Mouse (Mus musculus) hindlimb bud, embryonic 11.5 days (tissue): Measurements from ENCODE around the gene Dennd6a.
"Not testable (repeated sequence)": the region's sequence is repeated elsewhere in the genome, so short reads cannot be mapped to it uniquely, and the experiment has no call there.

Source experiments
- DNase-seq: peaks from one replicate; pipeline ENCODE4 v3.0.0-alpha.2; 2012; ENCODE audit warnings: low read depth, low spot score; ENCODE audit errors: extremely low spot score

Dennd6a gene

DNA sequence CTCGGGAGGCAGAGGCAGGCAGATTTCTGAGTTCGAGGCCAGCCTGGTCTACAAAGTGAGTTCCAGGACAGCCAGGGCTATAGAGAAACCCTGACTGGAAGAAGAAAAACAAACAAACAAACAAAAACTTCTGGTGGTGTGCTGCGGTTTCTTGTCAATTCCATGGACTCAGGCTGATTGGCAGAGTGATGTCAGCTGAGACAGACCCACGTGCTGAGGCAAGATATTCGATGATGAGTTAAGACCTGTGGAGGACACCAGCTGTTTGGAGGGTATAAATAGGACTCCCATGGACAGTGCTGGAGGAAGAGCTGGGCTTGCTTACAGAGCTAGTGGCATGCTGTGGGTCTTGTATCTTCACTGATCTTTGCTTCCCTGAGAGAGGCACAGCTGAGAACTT, at the start of gene Dennd6a:
Gene Dennd6a (plus strand): TSS at position 301 of the 400 bp plus-strand sequence.
- DNase-seq: not testable (repeated sequence)

DNA sequence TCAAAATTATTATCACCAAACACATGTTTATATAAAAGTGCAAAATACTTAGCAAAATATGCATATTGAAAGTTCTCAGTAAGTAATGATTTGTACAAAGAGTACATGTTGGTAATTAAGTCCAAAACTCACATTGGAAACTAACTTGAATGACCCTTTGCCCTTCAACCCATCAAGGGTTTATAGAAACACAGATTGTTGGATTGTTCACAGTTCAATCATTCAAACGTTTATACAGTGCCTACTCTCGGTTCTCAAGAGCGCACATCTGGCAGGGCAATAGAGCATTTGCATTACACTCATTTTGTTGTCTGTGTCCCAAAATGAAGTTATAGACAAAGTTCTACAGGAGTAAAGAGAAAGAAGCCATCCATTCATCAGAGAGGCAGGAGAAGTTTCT, 47.7 kb upstream of the Dennd6a start:
- DNase-seq: no peak

- DNase-seq: no peak
Measured at GRCm38 (mm10) chr14:26528296-26528695, 45.4 kb upstream of the Dennd6a start.

- DNase-seq: no peak
Measured at GRCm38 (mm10) chr14:26530350-26530749, 43.3 kb upstream of the Dennd6a start.

GRCm38 (mm10) chr14:26531410-26532313, 42.0 kb upstream of the Dennd6a start:
- DNase-seq: no peak

DNA sequence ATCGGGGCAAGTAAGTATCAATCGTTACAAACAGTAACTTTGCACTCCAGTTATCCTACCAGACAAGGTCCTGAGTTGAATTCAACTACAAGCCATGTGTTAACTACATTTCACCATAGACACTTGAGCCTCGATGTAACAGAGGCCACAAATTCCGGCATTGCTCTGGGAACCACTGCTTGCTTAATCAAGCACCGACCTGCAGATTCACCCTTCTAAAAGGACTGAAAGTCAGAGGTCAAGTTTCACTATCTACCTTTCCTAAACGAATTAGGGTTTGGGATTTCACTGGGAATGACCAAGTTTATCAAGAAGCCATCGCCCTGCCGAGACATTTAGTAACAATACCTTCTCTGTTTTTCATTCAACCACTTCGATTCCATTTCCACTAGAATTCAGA, 40.9 kb upstream of the Dennd6a start:
- no peak for DNase-seq

DNA sequence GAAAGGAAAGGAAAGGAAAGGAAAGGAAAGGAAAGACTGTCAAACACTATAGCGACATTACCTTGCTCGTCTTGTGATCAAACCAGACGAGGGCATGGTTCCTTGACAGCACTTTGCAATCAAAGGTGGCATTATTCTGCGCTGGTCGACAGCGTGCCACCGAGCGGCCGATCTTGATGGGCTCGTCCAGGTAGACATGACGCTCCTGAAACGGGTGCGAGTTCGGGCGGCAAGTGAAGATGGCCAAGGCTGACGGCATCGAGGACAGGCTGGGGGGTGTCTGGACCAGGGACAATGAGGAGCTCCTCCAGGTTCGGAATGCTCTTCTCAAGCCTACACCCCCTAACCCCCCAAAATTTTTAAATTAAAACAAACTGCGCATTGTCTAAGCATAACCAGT, 40.4 kb upstream of the Dennd6a start:
- no peak for DNase-seq

DNA sequence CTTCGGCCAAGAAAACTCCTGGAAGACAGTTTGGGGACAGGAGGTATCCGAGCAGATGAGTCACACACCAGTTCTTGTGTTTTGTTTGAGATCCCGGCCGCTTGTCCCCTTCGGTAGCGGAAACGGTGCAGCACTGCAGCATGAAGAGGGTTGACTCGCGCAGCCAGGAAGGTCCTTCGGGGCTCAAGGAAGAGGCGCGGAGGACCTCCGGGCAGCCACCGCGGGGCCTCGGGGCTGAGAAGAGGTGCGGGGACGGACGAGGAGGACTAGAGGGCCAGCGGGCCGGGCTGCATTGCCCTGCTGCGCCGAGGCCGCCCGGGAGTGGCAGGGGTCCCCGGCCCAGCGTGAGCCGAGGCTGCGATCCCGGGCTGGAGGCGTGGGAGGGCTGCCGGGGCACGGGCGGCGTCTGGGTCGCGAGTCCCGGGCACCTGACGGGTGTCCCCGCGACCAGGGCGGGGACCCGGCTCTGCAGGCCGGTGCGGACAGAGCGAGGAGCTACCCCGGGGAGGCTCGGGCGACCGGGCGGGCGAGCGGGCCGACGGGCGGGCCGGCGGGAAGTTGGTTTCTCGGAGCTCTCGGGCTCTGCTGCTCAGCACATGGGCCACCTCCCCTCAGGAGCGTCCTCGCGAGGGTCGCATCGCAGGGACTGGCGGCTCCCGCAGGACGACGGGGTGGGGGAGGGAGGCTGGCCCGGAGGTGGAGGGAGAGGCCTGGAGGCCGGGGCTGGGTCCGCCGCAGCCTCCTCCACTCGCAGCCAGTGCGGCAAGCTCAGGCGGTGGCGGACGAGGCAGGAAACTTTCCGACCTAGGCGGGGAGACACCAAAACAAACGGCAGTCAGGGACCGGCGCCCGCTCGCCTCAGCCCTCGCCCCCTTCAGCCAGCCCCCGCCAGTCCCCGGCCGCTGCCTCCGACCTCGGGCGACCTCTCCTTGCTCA, 39.6 kb upstream of the Dennd6a start:
- DNase-seq: no peak

DNA sequence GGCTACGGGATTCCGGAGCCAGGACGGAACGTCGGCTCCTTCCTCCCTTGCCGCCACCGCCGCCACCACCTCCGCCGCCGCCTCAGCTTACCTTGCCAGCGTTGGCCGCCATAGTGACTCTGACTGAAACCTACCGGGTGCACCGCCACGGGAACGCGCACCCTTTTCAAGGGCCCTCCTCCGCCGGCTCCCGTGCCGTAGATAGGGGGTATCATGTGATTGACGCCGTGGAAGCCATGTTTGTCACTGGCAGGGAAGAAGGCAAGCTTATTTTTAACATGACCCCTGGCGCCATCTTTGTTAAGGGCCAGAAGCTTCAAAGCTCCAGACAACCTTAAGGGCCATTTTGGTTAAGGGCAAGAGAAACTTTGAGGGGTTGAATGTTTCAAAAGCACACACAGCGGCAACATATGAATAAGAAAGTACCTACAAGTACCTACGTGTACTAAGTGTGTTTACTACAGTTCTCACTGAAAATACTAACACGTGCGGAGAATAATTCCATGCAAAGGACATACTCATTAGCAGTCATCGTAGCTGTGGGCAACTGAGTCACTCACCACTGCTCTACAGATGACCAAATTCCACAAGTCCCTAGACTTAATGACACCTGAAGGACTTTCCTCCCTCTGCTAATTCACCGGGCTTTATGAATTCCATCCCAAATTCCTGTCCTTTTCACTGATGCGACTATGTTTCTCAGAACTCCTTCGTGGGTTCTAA, 38.7 kb upstream of the Dennd6a start, which contains the start of gene Slmap:
Gene Slmap (minus strand): TSS at position 175 of the 723 bp plus-strand sequence.
- peak; percentile 98 for DNase-seq

GRCm38 (mm10) chr14:26539241-26539640, 34.4 kb upstream of the Dennd6a start:
- no peak for DNase-seq

DNA sequence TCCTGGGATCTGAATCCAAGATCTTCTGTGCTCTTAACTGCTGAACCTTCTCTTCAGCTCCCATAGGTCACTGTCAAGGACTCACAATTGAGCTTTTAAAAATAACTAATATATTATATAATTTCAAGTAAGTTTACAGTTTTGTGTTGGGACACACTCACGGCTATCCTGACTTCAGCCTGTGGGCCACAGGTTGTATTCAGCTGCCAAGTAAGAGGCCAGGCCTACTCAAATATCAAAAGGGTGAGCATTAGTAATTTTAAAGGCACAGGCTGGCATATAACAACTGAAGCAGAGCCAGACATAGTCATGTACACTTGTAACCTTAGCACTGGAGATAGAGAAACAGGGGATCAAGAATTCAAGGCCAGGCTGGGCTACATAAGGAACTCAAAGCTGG, 33.1 kb upstream of the Dennd6a start:
- no peak for DNase-seq

- no peak for DNase-seq
Measured at GRCm38 (mm10) chr14:26542136-26542535, 31.5 kb upstream of the Dennd6a start.

DNA sequence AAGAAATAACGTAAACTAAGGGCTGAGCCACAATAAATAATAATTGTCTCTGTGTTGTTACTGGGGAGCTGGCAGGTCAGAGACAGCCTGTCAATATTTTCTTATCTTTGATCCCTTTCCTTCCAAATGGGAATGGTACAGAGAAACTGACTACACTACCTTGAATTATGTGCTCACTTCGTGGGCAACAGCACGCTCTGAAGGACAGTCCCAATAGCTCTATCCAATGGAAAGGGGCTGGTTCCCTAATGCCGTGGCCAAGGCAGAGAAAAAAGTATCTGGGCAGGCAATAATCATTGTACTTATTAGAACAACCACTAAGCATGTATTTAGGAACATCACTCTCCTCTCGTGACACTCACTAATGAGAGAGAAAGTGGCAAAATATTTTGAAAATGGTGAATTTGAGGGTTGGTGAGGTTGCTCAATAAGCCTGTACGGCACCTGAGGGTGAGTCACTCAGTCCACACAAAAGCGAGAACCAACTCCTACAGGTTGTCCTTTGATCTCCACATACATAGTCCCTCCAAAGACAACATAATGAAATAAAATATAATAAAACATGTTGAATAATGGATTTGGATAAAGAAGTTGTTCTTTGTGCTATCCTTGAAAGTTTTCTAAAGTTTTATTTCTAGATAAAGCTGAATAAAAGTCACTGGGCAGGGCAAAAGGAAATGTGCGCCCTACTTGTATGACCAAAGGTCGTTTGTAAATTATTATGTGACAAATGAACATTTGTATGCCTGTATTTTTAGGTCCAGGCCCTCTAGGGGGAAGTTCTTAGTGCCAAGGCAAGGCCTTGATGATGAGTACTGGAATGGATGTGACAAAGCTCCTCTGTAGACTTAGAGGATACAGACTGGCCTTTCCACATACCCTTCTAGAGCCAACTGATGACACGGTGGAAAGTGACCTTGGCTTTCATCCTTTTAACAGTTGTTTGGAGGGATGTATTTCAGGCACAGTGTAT, 25.9 kb upstream of the Dennd6a start:
- DNase-seq: no peak

GRCm38 (mm10) chr14:26550712-26551111, 22.9 kb upstream of the Dennd6a start:
- DNase-seq: no peak

GRCm38 (mm10) chr14:26552441-26552840, 21.2 kb upstream of the Dennd6a start:
- DNase-seq: no peak

- no peak for DNase-seq
Measured at GRCm38 (mm10) chr14:26552853-26553252, 20.8 kb upstream of the Dennd6a start.

GRCm38 (mm10) chr14:26557581-26557980, 16.1 kb upstream of the Dennd6a start:
- no peak for DNase-seq

- no peak for DNase-seq
Measured at GRCm38 (mm10) chr14:26558536-26558935, 15.1 kb upstream of the Dennd6a start.

DNA sequence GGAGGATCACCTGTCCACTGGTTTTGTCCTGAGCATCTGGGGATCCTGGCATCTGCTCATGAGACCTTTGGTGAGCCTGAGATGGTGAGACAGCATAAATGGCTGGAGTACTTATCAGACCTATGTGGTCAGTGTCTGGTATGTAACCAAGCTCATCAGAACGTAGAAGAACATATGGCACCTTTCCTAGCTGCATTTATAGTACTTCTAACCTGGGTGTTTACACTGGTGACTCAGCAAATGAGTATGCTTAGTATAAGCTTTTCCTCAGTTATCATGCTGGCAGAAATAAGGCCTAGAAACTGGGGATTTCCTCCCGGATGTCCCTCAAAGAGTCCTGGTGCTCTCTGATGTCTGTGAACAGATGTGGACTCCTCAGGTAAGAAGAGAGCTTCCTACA, 11.4 kb upstream of the Dennd6a start:
- no peak for DNase-seq

DNA sequence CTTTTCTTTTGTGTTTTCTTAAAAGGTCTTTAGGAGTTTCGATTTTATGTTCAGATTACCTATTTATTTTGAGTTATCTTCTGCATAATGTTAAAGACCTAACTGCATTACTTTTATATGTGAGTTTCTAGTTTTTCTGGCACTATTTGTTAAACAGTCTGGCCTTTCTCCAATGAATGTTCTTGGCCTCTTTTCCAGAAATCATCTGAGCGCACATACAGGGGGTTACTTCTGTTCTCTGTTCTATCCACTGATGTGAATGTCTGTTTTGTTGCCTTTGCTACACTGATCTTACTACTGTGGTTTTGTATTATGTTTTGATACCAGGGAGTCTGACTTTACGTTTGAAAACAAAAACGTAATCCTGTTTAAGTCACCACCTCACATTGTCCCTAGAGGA, 3.8 kb upstream of the Dennd6a start:
- DNase-seq: no peak
